Mouse (Mus musculus): ENCODE data around the gene Clpb.

- TF ChIP-seq CTCF (IDR thresholded peaks at IDR 0.05; ENCODE audit: borderline replicate concordance, control insufficient read depth, extremely low read depth, insufficient read depth, low read length, poor library complexity) = no peak
- no peak for TF ChIP-seq POLR2A (IDR thresholded peaks at IDR 0.05; ENCODE audit: control insufficient read depth, extremely low read depth, insufficient read depth, low read length, poor library complexity)
These were observed 108.2 kb downstream of the Clpb start for GRCm38 (mm10) chr7:101771604-101772003.
